Mouse (Mus musculus) liver, postnatal 0 days (tissue): ENCODE measurements around the gene Mettl17.

Source experiments
- CTCF ChIP-seq: sonication (generic); IDR thresholded peaks from 2 replicates; pipeline ENCODE4 v1.5.1; 2016; ENCODE audit warnings: antibody characterized with exemption, low read depth
- EP300 ChIP-seq: IDR thresholded peaks from 2 replicates; pipeline ENCODE4 v1.6.1; 2016; ENCODE audit warnings: antibody characterized with exemption, low read depth, mild to moderate bottlenecking

- TF ChIP-seq CTCF (no peak), EP300 (no peak)
Observed at GRCm38 (mm10) chr14:51921759-51922570, 37.3 kb downstream of the Mettl17 start.
